Mouse (Mus musculus) 3134 (cell line): Measurements from ENCODE around the gene Ecpas.

Source experiments
- DNase-seq: peaks from one replicate; pipeline ENCODE4 v3.0.0-alpha.2; 2011; ENCODE audit warnings: low spot score; ENCODE audit not compliant: insufficient read length; ENCODE audit errors: extremely low read depth

Gene Ecpas

DNA sequence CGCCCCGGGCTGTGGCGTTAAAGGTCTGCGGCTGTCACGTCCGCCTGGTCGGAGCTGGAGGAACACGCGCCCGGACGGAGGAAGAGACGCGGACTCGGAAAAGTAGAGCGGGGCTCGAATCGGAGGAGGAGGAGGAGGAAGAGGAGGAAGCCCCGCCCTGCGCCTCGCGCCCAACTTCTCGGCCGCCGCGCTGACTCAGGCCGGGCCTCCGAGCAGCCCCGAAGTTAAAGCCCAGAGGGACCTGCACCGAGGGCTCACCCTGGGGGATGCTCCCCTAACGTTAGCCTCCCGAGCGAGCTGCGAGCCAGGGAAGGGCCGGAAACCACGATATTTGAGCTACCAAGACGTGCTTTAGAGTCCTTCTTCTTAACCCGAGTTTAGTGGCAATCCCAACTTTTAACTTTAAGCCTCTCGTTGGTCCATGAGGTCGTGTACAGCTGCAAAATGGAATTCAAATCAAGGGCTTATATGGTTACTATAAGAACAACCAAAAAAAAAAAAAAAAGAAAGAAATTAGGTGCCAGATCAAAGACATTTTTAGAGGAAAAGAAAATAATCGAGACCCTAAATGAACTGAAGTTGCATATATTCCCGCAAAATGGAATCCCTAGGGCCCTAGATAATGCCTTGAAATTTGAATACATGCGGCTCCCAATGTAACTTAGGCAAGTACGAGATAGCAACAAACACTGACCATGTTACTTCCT, at the start of gene Ecpas:
Ecpas (minus strand) TSS at position 121 of the 707 bp plus-strand sequence.
- peak; percentile 93 for DNase-seq

GRCm38 (mm10) chr4:58961719-58962118, 49.2 kb upstream of the Ecpas start:
- no peak for DNase-seq

DNA sequence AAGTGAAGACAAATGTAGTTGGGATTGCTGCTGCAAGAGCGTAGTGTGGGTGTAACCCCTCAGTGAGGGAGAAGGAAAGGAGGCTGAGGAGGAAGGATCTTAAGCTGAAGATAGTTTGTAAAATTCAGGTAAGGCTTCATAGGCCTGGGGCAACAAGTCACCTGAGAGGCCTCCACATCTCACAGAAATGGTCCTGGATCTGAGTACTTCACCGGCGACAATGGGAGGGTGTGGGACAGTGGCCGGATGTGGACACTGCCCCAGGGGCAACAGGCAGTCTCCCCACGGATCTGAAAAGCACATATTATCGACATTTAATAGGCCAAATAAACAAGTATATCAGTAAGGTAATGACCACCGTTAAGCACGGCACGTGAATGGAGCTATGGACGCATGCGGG, 40.1 kb upstream of the Ecpas start:
- DNase-seq = no peak

GRCm38 (mm10) chr4:58948391-58948790, 35.8 kb upstream of the Ecpas start:
- DNase-seq = no peak

- no peak for DNase-seq
Observed at GRCm38 (mm10) chr4:58944695-58945094, 32.1 kb upstream of the Ecpas start.

DNA sequence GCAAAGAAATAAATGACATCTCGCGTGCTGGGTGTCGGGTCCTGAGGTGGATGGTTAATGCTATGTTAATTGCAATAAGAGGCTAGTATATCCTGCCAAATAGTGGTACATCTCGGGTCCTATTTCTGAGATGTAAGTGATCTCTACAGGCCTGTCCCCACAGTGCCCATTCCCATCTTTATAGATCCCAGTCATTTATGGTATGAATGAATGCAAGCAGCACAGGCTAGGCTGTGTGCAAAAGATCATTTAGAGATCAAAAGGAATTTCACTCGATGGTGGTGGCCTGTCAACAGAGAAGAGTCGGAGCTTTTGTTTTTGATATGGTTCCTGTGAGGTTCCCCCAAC, 31.6 kb upstream of the Ecpas start:
- DNase-seq = no peak

- peak; percentile 24 for DNase-seq
Observed at GRCm38 (mm10) chr4:58943420-58944205, 31.1 kb upstream of the Ecpas start, which contains the start of gene Zkscan16. Gene Zkscan16, plus strand, starts transcription at chr4:58943628.

- no peak for DNase-seq
Observed at GRCm38 (mm10) chr4:58942942-58943341, 30.4 kb upstream of the Ecpas start.

- no peak for DNase-seq
Observed at GRCm38 (mm10) chr4:58941638-58942037, 29.1 kb upstream of the Ecpas start.

GRCm38 (mm10) chr4:58935846-58936245, 23.3 kb upstream of the Ecpas start:
- DNase-seq = no peak

GRCm38 (mm10) chr4:58934746-58935476, 22.4 kb upstream of the Ecpas start:
- DNase-seq = no peak

DNA sequence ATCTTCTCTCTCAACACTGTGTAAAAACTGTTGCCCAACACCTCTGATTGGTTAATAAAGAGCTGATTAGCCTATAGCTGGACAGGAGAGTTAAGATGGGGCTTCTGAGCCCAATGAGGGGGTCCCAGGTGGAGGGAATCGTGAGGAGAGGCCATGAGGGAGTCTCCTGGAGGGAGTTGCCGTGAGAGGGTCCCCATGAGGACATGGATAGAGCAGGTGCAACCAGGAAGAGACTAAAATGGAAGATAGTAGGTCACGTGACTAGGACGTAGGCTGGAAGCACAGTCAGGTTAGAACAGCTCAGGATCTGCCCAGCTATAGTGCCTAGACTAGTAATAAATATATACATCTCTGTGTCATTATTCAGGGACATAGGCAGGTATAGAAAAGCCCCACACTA, 21.8 kb upstream of the Ecpas start:
- no peak for DNase-seq

DNA sequence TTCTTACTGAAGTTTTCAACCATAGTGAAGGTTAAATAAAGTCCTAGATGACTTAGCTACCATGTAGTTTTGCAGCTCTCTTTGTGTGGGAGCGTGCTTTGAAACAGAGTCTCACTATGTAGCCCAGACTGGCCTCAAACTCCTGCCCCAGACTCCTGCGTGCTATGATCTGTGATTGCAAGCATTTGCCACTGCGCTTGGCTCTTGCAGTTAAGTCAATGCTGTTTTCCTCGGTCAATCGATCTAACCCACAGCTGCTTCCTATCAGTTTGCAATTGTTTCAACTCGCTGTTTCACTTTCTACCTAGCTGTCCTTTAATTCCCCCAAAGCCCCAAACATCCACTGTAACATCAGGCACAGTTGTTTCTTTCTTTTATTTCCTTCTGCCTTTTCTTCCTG, 20.0 kb upstream of the Ecpas start:
- no peak for DNase-seq

- no peak for DNase-seq
Observed at GRCm38 (mm10) chr4:58927661-58928060, 15.1 kb upstream of the Ecpas start.

DNA sequence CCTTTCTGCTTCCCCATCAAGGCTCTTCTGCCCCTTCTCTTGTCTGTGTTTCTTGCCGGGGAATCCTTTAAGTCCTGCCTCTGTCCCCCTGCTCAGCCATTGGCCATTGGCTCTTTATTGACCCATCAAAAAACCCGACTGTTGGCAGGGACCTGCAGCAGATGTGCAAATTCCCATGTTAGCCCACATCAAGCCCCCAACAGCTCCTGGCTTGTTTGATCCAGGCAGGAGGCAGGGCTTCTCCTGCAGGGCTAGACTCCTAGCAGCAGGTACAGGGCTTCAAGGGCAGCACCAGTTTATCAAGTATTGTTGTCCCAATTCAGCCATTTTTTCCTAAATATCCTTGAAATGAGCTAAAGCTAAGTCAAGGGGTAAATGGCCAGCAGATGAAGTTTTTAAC, 13.6 kb upstream of the Ecpas start:
- DNase-seq = no peak

DNA sequence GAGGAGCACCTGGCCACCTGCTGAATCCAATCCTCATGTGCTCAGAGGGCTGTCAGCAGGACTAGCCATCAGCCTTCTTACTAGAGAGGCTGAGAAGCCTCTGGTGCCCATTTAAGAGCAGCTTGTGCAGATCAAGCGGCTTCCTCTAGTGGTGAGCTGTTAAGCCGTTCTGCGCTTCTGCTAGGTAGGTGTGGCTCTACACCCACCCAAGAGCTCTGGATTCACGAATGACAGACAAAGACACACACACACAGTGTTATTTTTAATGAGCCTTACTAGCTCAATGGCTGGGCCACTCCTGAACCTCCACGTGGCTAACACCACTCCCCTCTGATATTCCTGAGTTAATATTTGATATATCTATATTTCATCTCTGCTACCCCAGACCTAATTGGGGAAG, 13.1 kb upstream of the Ecpas start:
- no peak for DNase-seq

GRCm38 (mm10) chr4:58923933-58924332, 11.4 kb upstream of the Ecpas start:
- DNase-seq = no peak

DNA sequence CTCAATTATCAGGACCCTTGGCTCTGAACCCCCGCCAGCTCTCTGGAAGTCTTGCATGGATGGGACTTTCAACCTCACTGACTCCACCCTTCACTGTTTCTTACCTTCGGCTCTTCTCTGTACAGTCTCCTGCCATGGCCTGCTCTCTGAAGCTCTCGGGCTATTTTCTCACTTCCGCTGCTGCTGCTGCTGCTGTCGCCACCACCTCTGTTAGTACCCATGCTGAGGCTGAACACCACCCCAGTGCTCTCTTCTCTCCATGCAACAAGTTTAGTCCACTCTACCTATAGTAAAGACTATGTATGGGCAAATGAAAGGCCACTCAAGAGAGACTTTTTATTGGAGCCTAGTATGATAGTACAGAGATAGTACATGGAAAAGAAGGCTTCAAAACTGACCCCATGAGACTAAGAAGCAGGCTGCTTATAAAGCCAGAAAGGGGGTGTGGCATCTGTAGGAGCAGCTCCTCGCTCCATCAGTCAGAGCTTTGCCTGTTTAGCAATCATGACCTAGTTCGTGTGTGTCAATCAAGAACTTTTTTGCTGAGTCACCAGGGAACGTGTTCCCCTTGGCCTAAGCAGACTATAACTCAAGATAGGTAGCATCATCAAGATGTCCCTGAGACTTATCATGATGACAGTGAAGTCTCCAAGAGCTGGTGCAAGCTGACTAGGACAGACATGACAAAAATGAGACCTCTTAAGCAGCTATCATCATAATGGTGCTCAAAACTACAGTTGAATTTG, 2.7 kb upstream of the Ecpas start:
- DNase-seq = no peak

- DNase-seq = peak; percentile 66
Observed at GRCm38 (mm10) chr4:58913336-58914026, 932 bp upstream of the Ecpas start.
